Mouse (Mus musculus) ES-Bruce4 (cell line): Measurements from ENCODE around the gene Slc30a10.

Experiments used
- CTCF ChIP-seq: IDR thresholded peaks from one replicate; pipeline ENCODE4 v1.8.1; 2011; ENCODE audit warnings: low read depth, low read length
- POLR2A ChIP-seq: IDR thresholded peaks from one replicate; pipeline ENCODE4 v1.8.1; 2011; ENCODE audit warnings: low read length; ENCODE audit not compliant: insufficient read depth

GRCm38 (mm10) chr1:185462889-185463288 is 8.2 kb downstream of the Slc30a10 start:
- TF ChIP-seq CTCF, result no peak
- TF ChIP-seq POLR2A, result no peak
